Mouse (Mus musculus) kidney, postnatal 25 days (tissue): Measurements from ENCODE around the gene Zfp553.
A peak's percentile ranks its signal among the peaks of the same experiment; 100 is the strongest.
"Not testable (repeated sequence)": the region's sequence is repeated elsewhere in the genome, so short reads cannot be mapped to it uniquely, and the experiment has no call there.

Source experiments
- DNase-seq, 2 experiments: peaks; one replicate each; pipeline ENCODE4 v3.0.0; 2021; ENCODE audit warnings: mixed read lengths in 2 of 2

The Zfp553 gene

DNA sequence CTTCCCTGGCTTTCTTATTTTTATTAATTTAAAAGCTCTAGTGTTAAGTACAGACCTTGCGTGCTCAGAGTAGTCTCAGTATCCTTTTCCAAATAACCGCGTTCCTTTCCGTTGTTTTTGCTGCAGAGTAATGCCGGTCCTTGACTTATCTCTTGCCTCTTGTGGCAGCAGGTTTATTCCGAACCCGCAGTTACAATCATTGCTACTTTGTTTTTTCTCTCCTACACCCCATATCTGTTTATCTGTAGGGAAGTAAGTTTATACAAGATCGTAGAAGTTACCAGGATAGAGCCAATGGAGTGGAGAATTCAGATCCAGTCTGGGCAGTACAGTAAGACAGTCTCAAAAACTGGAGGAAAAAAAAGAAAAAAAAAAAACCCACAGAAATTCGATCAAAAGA is 904 bp downstream of the Zfp553 start:
- DNase-seq, result no peak

DNA sequence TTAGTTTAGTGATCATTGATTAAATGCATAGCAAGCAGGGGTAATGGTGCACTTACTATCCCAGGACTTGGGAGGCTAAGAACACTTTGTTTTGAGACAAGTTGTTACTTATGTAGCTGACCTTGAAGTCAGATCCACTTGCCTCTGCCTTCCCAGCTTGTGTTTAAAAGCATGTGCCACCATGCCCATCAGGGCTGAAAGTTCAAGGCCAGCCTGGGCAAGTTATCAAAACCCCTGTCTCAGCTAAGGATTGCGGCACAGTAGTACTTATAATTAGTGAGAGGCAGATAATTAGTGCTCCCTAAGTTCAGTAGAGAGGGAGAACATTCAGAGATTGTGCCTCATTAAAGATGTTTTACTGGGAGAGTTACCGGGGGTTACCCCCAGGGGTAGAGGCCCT is 1.9 kb downstream of the Zfp553 start:
- no peak for DNase-seq

DNA sequence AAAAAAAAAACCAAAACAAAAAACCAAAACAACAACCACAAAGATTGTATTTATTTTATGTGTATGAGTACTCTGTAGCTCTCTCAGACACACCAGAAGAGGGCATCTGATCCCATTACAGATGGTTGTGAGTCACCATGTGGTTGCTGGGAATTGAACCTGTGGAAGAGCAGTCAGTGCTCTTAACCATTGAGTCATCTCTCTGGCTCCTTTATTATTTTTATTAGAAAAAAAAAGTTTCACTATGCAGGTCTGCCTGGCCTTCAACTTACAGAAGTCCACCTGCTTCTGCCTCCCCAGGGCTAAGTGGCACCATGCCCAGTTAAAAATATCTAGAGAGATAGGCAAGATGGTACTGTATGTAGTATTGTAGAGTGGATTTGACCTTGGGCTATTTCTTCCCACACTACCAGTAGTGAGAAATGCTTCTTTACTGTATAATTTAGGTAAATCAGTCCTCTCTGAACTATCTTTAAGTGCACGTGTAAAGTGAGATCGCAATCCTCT is 10.6 kb downstream of the Zfp553 start:
- DNase-seq, result no peak

DNA sequence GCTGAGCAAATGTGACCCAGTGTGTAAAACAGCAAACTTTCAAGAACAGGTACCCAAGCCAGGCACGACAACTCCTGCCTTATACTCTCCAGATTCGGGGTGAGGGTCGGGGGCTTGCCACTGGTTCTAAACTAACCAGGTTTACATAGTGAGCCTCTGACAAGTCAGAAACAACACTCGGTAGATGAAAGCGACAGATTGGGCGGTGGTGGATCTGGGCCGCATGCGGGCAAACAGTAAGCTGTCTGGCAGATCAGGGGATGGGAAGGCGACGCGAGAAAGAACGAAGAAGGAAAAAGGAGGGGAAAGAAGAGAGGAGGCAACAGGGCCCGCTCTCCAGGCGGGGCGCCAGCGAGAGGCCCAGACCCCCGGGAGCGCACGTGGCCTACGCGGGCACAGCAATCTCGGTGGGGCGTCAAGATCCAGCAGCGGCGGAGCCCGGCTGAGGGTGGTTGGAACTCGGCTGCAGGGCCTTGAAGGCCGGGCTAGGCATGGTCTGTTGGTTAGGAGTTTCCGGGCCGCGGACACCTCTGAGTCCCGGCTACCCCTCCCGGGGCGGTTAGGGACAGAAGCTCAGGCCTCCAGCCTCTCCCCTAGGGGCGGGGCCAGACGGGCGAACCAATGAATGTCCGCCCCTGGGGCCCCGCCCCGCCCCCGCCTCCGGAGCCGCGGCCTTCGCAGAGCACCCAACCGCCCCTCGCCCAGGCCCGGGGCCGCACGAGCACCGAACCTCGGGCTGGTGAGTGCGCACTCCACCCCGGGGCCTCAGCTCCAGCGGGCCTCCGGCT is 11.2 kb downstream of the Zfp553 start, which contains the start of gene Zfp771:
Gene Zfp771 (plus strand): TSS at position 405 of the 788 bp plus-strand sequence.
- DNase-seq, result peak; percentile 98 to 99

DNA sequence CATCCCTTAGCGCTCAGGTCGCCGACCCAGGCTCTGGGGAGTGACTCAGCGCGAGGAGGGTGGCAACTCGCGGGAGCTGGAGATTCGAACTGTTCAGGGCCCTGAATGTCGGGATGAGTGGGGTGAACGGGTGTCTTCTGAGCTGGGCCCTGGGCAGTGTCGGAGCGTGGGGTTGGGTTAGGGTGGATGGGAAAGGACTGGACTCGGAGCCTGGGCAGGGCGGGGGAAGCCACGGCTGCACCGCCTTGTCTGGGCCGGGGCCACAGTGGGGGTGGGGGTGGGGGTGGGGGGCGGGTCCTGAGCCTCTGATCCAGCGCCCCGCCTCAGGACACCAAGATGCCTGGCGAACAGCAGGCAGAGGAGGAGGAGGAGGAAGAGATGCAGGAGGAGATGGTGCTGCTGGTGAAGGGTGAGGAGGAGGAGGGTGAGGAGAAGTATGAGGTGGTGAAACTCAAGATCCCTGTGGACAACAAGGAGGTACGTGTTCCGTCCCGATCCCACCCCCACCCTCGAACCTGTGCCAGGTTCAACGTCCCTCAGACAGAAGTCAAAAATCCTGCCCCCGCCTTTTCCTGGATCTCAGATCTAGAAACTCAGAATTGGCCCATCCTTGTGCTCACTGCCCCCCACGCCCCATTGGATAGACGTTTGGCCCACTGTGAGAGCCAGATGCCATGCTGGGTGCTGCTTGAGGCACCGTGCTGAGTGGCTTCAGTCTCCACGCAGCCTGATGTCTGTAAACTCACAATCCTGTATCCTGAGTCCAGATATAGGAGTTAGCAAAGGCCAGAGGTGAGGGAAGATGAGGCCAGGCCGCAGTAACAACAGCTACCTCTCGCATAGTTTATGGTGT is 12.0 kb downstream of the Zfp553 start:
- DNase-seq, result peak; percentile 55 to 77

DNA sequence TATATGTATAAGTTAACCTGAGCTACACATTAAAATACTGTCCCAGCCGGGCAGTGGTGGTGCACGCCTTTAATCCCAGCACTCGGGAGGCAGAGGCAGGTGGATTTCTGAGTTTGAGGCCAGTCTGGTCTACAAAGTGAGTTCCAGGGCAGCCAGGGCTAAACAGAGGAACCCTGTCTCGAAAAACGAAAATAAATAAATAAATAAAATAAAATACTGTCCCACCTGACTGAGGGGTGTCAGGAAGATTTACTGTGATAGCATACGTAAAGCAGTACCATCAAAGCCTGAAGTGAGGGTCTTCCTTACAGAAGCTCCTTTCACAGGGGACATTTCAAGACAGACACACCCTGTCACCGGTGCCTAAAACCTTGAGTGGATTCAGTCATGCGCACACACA is 17.6 kb downstream of the Zfp553 start:
- DNase-seq, result not testable (repeated sequence)

DNA sequence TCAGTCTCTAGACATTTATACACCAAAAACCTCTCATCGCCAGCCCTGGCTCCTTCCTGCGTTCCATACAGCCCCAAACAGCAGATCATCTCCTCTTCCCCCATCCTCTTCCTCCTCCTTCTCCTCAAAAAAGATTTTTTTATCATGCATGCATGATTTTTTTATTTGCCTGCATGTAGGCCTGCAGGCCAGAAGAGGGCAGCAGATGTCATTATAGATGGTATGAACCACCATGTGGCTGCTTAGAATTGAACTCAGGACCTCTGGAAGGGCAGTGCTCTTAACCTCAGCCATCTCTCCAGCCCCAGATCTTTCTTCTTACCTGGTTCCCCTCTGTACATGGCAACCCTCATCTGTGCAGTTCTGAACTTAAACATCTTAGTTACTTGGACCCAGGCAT is 19.6 kb downstream of the Zfp553 start:
- peak in 1 of 2 experiments; percentile 41 for DNase-seq

DNA sequence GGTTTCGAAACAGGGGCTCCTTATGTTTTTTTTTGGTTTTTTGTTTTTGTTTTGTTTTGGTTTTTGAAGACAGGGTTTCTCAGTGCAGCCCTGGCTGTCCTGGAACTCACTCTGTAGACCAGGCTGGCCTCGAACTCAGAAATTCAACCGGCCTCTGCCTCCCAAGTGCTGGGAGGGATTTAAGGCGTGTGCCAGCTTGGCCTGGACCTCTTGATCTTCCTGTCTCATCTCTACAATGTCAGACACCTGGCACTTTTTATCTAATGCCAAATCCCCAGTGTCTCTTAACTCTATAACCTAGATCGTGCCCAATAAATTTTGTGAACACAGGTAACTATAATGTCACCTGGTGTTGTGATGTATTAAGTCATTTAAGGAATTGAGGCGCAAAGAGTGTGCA is 20.5 kb downstream of the Zfp553 start:
- no peak for DNase-seq

DNA sequence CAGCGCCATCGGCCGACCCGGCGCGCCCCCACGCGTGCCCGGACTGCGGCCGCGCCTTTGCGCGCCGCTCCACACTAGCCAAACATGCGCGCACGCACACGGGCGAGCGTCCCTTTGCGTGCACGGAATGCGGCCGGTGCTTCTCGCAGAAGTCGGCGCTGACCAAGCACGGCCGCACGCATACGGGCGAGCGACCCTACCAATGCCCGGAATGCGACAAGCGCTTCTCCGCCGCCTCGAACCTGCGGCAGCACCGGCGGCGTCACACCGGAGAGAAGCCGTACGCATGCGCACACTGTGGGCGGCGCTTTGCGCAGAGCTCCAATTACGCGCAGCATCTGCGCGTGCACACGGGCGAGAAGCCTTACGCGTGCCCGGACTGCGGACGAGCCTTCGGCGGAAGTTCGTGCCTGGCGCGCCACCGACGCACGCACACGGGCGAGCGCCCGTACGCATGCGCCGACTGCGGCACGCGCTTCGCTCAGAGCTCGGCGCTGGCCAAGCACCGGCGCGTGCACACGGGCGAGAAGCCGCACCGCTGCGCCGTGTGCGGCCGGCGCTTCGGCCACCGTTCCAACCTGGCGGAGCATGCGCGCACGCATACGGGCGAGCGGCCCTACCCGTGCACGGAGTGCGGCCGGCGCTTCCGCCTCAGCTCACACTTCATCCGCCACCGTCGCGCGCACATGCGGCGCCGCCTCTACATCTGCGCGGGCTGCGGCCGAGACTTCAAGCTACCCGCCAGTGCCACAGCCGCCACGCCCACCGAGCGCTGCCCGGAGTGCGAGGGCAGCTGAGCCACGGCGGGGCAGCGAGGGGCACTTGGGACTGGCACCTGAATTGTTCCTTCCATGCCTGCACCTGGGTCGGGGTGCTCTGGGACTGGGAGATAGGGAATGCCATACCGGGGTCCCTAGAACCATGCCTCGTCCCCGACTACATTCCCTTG is 21.2 kb downstream of the Zfp553 start:
- DNase-seq, result peak; percentile 95 to 98

DNA sequence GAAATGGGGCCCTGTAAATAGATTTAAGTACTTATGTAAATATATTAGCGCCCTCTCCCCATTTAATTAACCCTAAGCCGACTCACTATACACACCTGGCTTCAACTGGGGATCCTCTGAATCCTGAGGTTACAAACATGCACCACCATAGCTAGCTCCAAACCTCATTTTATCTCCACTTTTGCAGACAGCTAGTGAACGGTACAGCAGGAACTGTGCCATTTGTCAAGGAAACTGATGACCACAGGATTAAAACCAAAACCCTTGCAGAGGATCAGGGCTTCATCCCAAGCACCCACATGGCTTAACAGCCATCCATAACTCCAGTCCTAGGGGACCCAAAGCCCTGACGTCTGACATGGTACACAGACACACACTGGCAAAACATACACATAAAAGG is 22.1 kb downstream of the Zfp553 start:
- no peak for DNase-seq

DNA sequence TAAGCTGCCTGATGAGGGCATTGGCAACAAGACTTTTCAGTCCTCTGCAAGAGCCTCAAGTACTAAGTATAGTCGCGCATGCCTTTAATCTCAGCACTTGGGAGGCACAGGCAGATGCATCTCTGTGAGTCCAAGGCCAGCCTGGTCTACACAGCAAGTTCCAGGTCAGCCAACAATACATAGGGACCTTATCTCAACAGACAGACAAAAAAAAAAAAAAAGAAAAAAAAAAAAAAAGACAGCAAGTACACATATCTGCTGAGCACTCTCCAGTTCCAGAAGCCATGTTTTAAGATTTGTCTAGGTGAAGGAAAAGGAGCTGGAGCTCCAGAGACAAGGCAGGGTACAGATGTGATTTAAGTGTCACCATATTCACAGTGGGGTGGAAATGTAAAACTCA is 23.1 kb downstream of the Zfp553 start:
- DNase-seq, result no peak

DNA sequence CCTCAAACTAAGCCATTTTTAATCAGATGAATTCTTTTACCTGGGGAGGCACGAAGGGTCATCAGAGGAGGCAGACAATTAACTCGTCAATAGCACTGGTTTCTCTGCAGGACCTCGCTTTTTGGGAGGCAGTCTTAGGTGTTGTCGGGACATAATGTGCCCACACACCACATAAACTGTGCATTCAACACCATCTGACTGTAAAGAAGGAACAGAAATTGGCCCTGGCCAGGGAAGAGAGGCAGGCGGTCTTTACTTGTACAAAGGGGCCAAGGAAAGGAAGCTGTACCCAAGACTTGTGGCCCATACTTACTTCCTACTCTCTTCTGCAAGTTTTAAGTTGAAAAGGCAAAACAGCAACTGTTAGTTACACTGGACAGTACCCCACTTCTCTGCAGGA is 23.7 kb downstream of the Zfp553 start:
- DNase-seq, result no peak

DNA sequence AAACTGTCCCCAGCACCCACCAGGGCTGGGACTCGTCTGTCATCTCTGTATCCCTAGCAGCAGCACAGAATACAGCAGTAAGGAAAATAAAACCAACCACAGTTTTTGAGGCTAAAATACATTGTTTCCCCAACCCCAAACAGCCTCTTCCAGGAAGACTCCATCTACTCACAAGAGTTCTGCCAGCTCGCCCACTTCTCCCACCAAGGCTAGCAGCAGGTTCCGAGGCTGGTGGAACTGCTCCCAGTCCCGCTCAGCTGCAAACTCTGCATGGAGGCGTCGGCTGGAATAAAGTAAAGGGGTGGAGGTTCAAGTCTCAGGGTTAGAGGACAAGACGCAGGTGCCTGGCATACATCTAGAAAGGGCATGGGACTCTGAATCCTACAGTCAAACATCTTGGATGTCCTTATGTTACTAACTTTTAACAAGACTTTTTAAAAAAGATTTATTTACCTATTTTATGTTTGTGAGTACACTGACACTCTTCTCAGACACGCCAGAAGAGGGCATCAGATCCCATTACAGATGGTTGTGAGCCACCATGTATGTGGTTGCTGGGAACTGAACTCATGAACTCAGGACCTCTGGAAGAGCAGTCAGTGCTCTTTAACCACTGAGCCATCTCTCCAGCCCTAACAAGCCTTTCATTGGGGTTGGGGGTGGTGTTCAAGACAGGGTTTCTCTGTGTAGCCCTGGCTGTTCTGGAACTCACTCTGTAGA is 26.5 kb downstream of the Zfp553 start:
- DNase-seq, result no peak

DNA sequence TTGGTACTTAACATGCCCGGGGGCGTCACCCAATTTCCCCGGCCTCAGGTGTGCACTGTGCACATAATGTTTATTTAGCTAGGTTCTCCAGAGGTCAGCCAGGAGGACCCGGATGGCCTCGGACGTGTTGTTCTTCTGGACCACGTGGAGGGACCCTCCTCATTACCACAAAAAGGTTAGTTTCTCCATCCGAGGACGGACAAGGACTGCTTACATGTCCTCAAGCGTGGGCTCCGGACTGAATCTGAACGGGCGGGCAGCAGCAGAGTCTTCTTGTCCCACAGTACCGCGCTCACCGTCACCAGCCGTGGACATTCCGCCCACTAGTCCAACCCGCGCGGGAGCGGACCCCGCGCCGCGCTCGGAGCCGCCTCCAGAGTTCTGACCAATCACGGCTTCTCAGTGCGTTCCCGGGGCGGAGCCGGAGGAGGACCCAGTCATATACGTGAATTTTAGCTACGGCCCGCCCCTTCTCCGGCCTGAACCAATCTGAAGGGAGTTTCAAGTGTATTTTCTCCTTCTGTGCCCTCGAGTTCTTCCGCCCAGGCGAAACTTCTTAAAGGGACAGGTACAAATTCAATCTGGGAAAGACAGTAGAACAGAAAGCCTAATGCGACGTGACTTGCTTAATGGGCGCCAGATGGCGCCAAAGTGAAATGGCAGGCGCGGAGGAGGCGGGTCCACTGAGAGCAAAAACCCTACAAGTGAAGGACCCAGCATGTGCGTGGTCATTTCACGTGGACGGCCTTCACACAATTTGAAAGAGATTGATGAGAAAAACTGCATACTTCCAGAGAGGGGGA is 27.6 kb downstream of the Zfp553 start, which contains the start of gene Dctpp1:
Gene Dctpp1 (minus strand): TSS at position 401 of the 803 bp plus-strand sequence.
- peak; percentile 99 for DNase-seq

DNA sequence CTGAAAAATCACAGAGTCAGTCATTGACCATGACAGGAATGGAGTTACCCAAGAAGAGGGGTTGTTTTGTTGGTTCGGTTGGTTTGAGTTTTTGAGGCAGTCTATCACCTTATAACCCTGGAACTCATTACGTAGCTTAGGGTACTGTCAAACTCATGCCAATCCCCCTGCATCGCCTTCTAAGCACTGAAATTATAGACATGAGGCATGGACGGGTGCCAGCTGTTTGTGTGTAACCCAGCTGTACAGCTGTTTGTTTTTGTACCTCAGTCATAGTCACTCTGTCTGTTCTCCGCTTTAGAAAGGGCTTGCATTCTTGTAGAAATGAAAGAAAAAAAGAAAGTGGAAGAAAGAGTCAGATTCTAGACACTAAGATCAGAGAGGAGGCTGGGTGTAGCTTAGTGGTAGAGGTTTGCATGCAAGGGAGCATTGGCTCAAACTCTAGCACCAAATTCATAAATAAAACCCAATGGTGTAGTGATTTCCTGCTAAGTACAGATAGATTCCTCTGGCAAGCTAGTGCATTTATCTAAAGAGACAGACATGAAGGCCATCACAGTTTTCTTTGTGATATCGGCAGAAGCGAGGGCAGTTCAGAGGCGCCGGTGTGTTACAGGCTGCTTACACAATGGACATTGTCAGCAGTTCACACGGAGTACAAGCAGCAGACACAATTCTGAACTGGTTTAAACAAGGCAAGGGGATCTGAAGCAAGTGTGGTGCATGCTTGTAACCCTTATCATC is 29.5 kb downstream of the Zfp553 start:
- DNase-seq, result no peak

DNA sequence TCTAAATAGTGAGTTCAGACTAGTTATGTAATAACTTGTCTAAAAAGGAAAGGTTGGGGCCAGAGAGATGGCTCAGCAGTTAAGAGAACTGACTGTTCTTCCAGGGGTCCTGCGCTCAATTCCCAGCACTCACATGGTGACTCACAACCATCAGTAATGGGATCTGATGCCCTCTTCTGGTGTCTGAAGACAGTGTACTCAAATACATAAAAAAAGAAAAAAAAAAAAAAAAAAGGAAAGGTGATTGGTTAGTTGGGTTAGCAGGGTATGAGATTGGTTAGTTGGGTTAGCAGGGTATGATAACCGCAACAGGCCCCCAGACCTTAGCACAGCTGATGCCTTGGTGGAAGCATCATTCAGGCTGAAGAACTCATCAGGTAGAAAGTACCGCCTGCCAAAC is 30.7 kb downstream of the Zfp553 start:
- no peak for DNase-seq

DNA sequence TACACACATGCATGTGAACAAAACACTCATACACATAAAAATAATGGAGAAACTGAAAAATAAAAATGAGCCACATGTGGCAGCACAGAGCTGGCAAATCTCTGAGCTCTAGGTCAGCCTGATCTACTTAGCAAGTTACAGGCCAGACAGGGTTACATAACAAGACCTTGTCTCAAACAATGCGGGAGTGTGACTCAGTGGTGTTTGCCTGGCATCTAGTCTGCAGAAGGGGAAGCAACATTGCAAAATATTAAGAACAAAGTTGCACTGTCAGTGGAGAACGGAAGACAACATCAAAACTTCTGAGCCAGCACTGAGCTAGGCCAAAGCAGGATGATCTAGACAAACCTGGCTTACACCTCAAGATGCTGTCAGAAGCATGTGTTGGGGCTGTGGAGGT is 37.4 kb downstream of the Zfp553 start:
- peak in 1 of 2 experiments; percentile 24 for DNase-seq

DNA sequence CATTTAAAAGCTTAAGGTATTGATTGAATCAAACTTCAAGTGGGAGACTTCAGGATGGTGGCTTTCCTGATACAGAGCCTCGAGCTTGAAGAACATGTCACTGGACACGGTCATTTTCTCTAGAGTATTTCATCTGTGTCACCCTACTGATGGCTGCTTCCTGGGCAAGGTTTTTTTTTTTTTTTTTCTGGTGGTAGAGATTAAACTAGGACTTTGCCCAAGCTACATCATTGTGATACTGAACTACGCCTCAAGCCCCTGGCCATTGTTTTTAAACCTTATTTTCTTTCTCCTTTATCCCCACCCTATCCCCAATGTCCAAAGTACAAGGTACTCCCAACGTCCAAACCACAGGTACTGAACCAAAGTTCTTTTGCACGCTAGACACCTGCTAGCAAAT is 37.8 kb downstream of the Zfp553 start:
- peak in 1 of 2 experiments; percentile 19 for DNase-seq

DNA sequence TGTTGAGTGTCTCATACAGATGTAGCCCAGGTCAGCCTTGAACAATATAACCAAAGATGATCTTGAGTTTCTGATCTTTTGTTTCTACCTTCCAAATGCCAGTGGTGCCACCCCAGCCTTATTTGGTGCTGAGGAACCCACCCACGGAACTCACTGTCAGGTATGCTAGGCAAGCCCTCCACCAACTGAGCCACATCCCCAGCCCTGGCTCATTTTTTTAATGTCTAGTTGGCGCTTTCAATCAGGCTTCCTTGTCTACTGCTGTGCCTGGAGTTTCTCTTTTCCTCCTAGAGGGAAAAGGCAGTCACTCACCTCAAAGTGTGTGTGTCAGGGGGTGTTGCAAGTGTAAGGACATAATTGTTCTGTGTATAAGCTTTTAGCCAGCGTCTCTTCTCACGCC is 38.2 kb downstream of the Zfp553 start:
- DNase-seq, result peak in 1 of 2 experiments; percentile 20

DNA sequence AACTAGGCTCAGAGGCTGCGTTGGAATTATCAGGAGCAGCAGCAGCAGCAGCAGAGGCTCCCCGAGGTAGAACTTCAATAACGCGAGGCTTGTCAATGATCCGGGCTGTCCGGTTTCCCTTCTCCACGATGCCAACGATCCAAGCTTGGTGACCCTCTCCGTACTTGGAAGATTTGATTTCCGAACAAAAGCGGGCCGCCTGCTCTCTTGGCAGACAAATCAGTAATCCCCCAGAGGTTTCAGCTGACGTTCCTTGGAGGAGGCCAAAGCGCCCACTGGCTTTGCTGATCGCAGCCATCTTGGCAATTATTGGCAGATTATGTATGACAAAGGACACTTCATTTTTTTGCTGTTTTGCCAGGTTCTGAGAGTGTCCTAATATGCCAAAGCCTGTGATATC is 39.7 kb downstream of the Zfp553 start:
- DNase-seq, result peak in 1 of 2 experiments; percentile 50
